Mouse (Mus musculus) large intestine, adult 2 months (tissue): Measurements from ENCODE around the gene Trim7. TPM values are rescaled to one million over a fixed set of nuclear protein-coding genes. Genes with fewer than 3 reads are reported as not detected.

ENCODE experiments used
- DNase-seq: peaks from one replicate; pipeline ENCODE4 v3.0.0-alpha.2; 2012; ENCODE audit warnings: low read depth, low spot score
- WGBS: fragments of 180-500 bp; shearing (Covaris S2); methylation state at CpG from one replicate; pipeline ENCODE4 v1.1.7; 2018; 5-methylcytosine and 5-hydroxymethylcytosine counted together
- polyA plus RNA-seq: library from polyadenylated mRNA; depleted of rRNA; stranded (reverse); fragments of >200 nt; gene quantifications from 2 replicates; pipeline ENCODE4 v1.2.3, GENCODE M21; 2012

Gene Trim7
- polyA plus RNA-seq, 1 experiment = 6.8 TPM

GRCm38 (mm10) chr11:48799921-48800701 lies 25.8 kb upstream of the Trim7 start, which contains the start of gene Rack1:
Rack1 (plus strand) TSS chr11:48800332.
- peak; percentile 82 for DNase-seq
- under 1% methylated on average over 47 of the region's 47 CpGs for WGBS

GRCm38 (mm10) chr11:48801831-48802772 lies 23.8 kb upstream of the Trim7 start:
- WGBS = 32% methylated on average over 17 of the region's 17 CpGs
- no peak for DNase-seq

GRCm38 (mm10) chr11:48803988-48804387 lies 22.0 kb upstream of the Trim7 start:
- WGBS = 93% methylated on average over 2 of the region's 2 CpGs
- DNase-seq = no peak

GRCm38 (mm10) chr11:48804922-48805321 lies 21.0 kb upstream of the Trim7 start:
- no peak for DNase-seq

GRCm38 (mm10) chr11:48806856-48807562 lies 18.9 kb upstream of the Trim7 start:
- WGBS = 64% methylated on average over 21 of the region's 21 CpGs
- no peak for DNase-seq

More at GRCm38 (mm10) chr11:48804922-48805321, 21.0 kb upstream of the Trim7 start:
- 69% methylated on average over 2 of the region's 2 CpGs for WGBS

GRCm38 (mm10) chr11:48807563-48808303 lies 18.2 kb upstream of the Trim7 start:
- WGBS = 60% methylated on average over 14 of the region's 14 CpGs
- no peak for DNase-seq

- DNase-seq = no peak
Measured at GRCm38 (mm10) chr11:48808304-48808646, 17.7 kb upstream of the Trim7 start.

- DNase-seq = no peak
- WGBS = 67% methylated on average over 16 of the region's 16 CpGs
Measured at GRCm38 (mm10) chr11:48808737-48809433, 17.1 kb upstream of the Trim7 start.

- 43% methylated on average over 4 of the region's 4 CpGs for WGBS
Measured at GRCm38 (mm10) chr11:48809434-48809830, 16.5 kb upstream of the Trim7 start.

GRCm38 (mm10) chr11:48810142-48810541 lies 15.8 kb upstream of the Trim7 start:
- DNase-seq = no peak
- WGBS = 31% methylated on average over 2 of the region's 2 CpGs

More at GRCm38 (mm10) chr11:48809434-48809830, 16.5 kb upstream of the Trim7 start:
- no peak for DNase-seq

- DNase-seq = no peak
Measured at GRCm38 (mm10) chr11:48813782-48814181, 12.2 kb upstream of the Trim7 start.

- no peak for DNase-seq
- 43% methylated on average over 16 of the region's 16 CpGs for WGBS
Measured at GRCm38 (mm10) chr11:48815851-48816250, 10.1 kb upstream of the Trim7 start.

- DNase-seq = no peak
- WGBS = 3% methylated on average over 23 of the region's 23 CpGs
Measured at GRCm38 (mm10) chr11:48816281-48816781, 9.6 kb upstream of the Trim7 start.

GRCm38 (mm10) chr11:48816800-48817665 lies 8.9 kb upstream of the Trim7 start, which contains the start of gene Trim41:
Trim41 (minus strand) TSS chr11:48817353.
- WGBS = under 1% methylated on average over 76 of the region's 77 CpGs
- no peak for DNase-seq

- DNase-seq = no peak
- under 1% methylated on average over 9 of the region's 9 CpGs for WGBS
Measured at GRCm38 (mm10) chr11:48817794-48818193, 8.1 kb upstream of the Trim7 start.

- under 1% methylated on average over 16 of the region's 16 CpGs for WGBS
- peak; percentile 93 for DNase-seq
Measured at GRCm38 (mm10) chr11:48818346-48818745, 7.6 kb upstream of the Trim7 start.

- DNase-seq = no peak
- 76% methylated on average over 7 of the region's 7 CpGs for WGBS
Measured at GRCm38 (mm10) chr11:48819614-48820307, 6.2 kb upstream of the Trim7 start.
